In genomic region chr12:82369402-82370160, GRCm38 (mm10) we compare ENCODE assay signal across 16 mouse cellular contexts.
DNase-seq lines count a peak whose midpoint lies in the region; ATAC-seq and TF ChIP-seq lines count a peak whose summit lies in the region.
"Had no signal": no experiment of that assay in that cellular context is flagged by ENCODE, and none has a peak within 500 bp of the region (broad histone marks: within the 10 kb centered on the region; RNA-seq: fewer than 3 reads in every experiment).

No protein-coding gene starts in this region.

- H3K4me2 ChIP-seq in lung, embryonic 16.5 days (ENCODE audit: low read depth, low read length) = no peak overlapping the region
- H3K4me2 ChIP-seq in forebrain, embryonic 16.5 days (ENCODE audit: low read length) = no peak overlapping the region
- H3K4me2 ChIP-seq in intestine, embryonic 16.5 days (ENCODE audit: low read depth, low read length) = no peak overlapping the region
- H3K4me2 ChIP-seq: embryonic facial prominence, embryonic 15.5 days; hindbrain, embryonic 15.5 days; stomach, embryonic 15.5 days had no signal

- DNase-seq in gastrocnemius, adult 2 months = no peak
- no peak for DNase-seq in gastrocnemius, postnatal 25 days
- no peak for DNase-seq in lung, postnatal 14 days
- peak; percentile 10 for DNase-seq in MN1 (ENCODE audit: low spot score)
- DNase-seq in spleen, adult 12 weeks (ENCODE audit: low spot score) = no peak
- DNase-seq: cerebellum, adult 9-11 months; right cerebral cortex, postnatal 4 days; thymus, postnatal 36 days had no signal

- H3K27ac ChIP-seq in gastrocnemius, adult 2 months = peak overlapping the region; percentile 20; the same call in 1 of the 2 replicates
- 0 out of 2 replicates have a peak overlapping the region, but pooled peaks have one; percentile 2 for H3K27ac ChIP-seq in lung, embryonic 16.5 days (ENCODE audit: low read length)
- H3K27ac ChIP-seq in forebrain, embryonic 16.5 days (ENCODE audit: low read length) = peak overlapping the region; percentile 45; the same call in 1 of the 2 replicates
- H3K27ac ChIP-seq in intestine, embryonic 16.5 days (ENCODE audit: low read length) = no peak overlapping the region
- H3K27ac ChIP-seq: embryonic facial prominence, embryonic 15.5 days; hindbrain, embryonic 15.5 days; liver, embryonic 14.5 days; stomach, embryonic 15.5 days had no signal

- TF ChIP-seq CTCF in gastrocnemius, adult 2 months (IDR thresholded peaks at IDR 0.05) = no peak

- H3K4me3 ChIP-seq in gastrocnemius, adult 2 months = no peak overlapping the region
- H3K4me3 ChIP-seq in lung, embryonic 16.5 days (ENCODE audit: low read length) = no peak overlapping the region
- no peak overlapping the region for H3K4me3 ChIP-seq in forebrain, embryonic 16.5 days (replicated peaks; ENCODE audit: low read length)
- H3K4me3 ChIP-seq in intestine, embryonic 16.5 days (ENCODE audit: low read length) = no peak overlapping the region
- H3K4me3 ChIP-seq: embryonic facial prominence, embryonic 15.5 days; hindbrain, embryonic 15.5 days; stomach, embryonic 15.5 days had no signal

- WGBS in lung, embryonic 16.5 days = 71% methylated on average over 5 of the region's 5 CpGs
- 33% methylated on average over 5 of the region's 5 CpGs for WGBS in forebrain, embryonic 16.5 days
- 77% methylated on average over 5 of the region's 5 CpGs for WGBS in intestine, embryonic 16.5 days

- no peaks in the 10 kb centered on the region; the same call in 1 of the 2 replicates for H3K36me3 ChIP-seq in lung, embryonic 16.5 days (ENCODE audit: control insufficient read depth, insufficient read depth, low read length)
- no peaks in the 10 kb centered on the region for H3K36me3 ChIP-seq in forebrain, embryonic 16.5 days (ENCODE audit: control insufficient read depth, insufficient read depth)
- no peaks in the 10 kb centered on the region for H3K36me3 ChIP-seq in intestine, embryonic 16.5 days (ENCODE audit: control insufficient read depth, insufficient read depth, low read length)
- H3K36me3 ChIP-seq: embryonic facial prominence, embryonic 15.5 days; hindbrain, embryonic 15.5 days; stomach, embryonic 15.5 days had no signal

- no peaks in the 10 kb centered on the region for H3K9me3 ChIP-seq in lung, embryonic 16.5 days (ENCODE audit: control insufficient read depth, low read length)
- H3K9me3 ChIP-seq in forebrain, embryonic 16.5 days (ENCODE audit: control insufficient read depth, low read length) = no peaks in the 10 kb centered on the region
- H3K9me3 ChIP-seq in intestine, embryonic 16.5 days (ENCODE audit: control insufficient read depth, low read length) = no peaks in the 10 kb centered on the region
- H3K9me3 ChIP-seq: embryonic facial prominence, embryonic 15.5 days; hindbrain, embryonic 15.5 days; stomach, embryonic 15.5 days had no signal

- intact Hi-C loops in gastrocnemius, adult 2 months (cut with DNase I) = no loop called here

- peaks cover 7% of the 10 kb centered on the region; the same call in 1 of the 2 replicates for H3K4me1 ChIP-seq in lung, embryonic 16.5 days (replicated peaks; ENCODE audit: control insufficient read depth, insufficient read depth, low read length)
- H3K4me1 ChIP-seq in forebrain, embryonic 16.5 days (replicated peaks; ENCODE audit: control insufficient read depth, insufficient read depth, low read length) = peaks cover 21% of the 10 kb centered on the region
- H3K4me1 ChIP-seq in intestine, embryonic 16.5 days (ENCODE audit: control insufficient read depth, insufficient read depth, low read length) = peaks cover 14% of the 10 kb centered on the region

- no peak overlapping the region for H3K9ac ChIP-seq in lung, embryonic 16.5 days (ENCODE audit: low read length)
- no peak overlapping the region for H3K9ac ChIP-seq in forebrain, embryonic 16.5 days (replicated peaks; ENCODE audit: low read depth, low read length)
- H3K9ac ChIP-seq in intestine, embryonic 16.5 days (ENCODE audit: low read depth, low read length) = no peak overlapping the region
- H3K9ac ChIP-seq: embryonic facial prominence, embryonic 15.5 days; hindbrain, embryonic 15.5 days; liver, embryonic 14.5 days; stomach, embryonic 15.5 days had no signal

- H3K27me3 ChIP-seq in lung, embryonic 16.5 days (ENCODE audit: control insufficient read depth, insufficient read depth, low read depth, low read length) = no peaks in the 10 kb centered on the region
- H3K27me3 ChIP-seq in forebrain, embryonic 16.5 days (replicated peaks; ENCODE audit: control insufficient read depth, insufficient read depth, low read length) = no peaks in the 10 kb centered on the region
- no peaks in the 10 kb centered on the region for H3K27me3 ChIP-seq in intestine, embryonic 16.5 days (replicated peaks; ENCODE audit: control insufficient read depth, insufficient read depth, low read length)
- H3K27me3 ChIP-seq: embryonic facial prominence, embryonic 15.5 days; hindbrain, embryonic 15.5 days; stomach, embryonic 15.5 days had no signal

- no peak for ATAC-seq in lung, embryonic 16.5 days (ENCODE audit: low read depth)
- no peak; the same call in 1 of the 2 replicates for ATAC-seq in forebrain, embryonic 16.5 days
- ATAC-seq in intestine, embryonic 16.5 days = no peak
- ATAC-seq: activated CD4-positive, CD25-positive, alpha-beta regulatory T cell, adult 4 months had no signal
